Mouse (Mus musculus) CH12.LX (cell line): ENCODE measurements at regions not wholly inside any gene's neighbourhood (a gene's known extent, or its start where the extent isn't known, plus 50 kb on each side); places are given as distances from the start of the nearest gene placed in this dataset.

Source experiments
- CTCF ChIP-seq, 2 experiments: IDR thresholded peaks in 1 of 2; conservative IDR thresholded peaks in 1 of 2; 2 replicates each; pipeline ENCODE4 v1.5.1; 2011 to 2012; ENCODE audit warnings: low read depth in 2 of 2, low read length in 2 of 2, improper control_type of control experiment in 1 of 2, inconsistent platforms in 1 of 2, mild to moderate bottlenecking in 1 of 2, moderate library complexity in 1 of 2
- EP300 ChIP-seq: IDR thresholded peaks from 2 replicates; pipeline ENCODE4 v1.6.1; 2011; ENCODE audit warnings: low read length, improper control_type of control experiment
- MYC ChIP-seq: IDR thresholded peaks from 2 replicates; pipeline ENCODE4 v1.6.1; 2011; ENCODE audit warnings: low read depth, mild to moderate bottlenecking, improper control_type of control experiment, low read length
- POLR2A ChIP-seq: IDR thresholded peaks from 2 replicates; pipeline ENCODE4 v1.6.1; 2011; ENCODE audit warnings: low read depth, mild to moderate bottlenecking, improper control_type of control experiment, low read length
- POLR2AphosphoS2 ChIP-seq: IDR thresholded peaks from 2 replicates; pipeline ENCODE4 v1.6.1; 2011; ENCODE audit warnings: low read depth, low read length, improper control_type of control experiment
- RCOR1 ChIP-seq: conservative IDR thresholded peaks from 2 replicates; pipeline ENCODE4 v1.6.1; 2012; ENCODE audit warnings: low read depth, mild to moderate bottlenecking, inconsistent platforms, low read length, improper control_type of control experiment
- TCF12 ChIP-seq: IDR thresholded peaks from 2 replicates; pipeline ENCODE4 v1.6.1; 2014; ENCODE audit warnings: low read depth, mild to moderate bottlenecking, inconsistent platforms, low read length, improper control_type of control experiment
- USF2 ChIP-seq: conservative IDR thresholded peaks from 2 replicates; pipeline ENCODE4 v1.6.1; 2011; ENCODE audit warnings: low read depth, low read length, improper control_type of control experiment

DNA sequence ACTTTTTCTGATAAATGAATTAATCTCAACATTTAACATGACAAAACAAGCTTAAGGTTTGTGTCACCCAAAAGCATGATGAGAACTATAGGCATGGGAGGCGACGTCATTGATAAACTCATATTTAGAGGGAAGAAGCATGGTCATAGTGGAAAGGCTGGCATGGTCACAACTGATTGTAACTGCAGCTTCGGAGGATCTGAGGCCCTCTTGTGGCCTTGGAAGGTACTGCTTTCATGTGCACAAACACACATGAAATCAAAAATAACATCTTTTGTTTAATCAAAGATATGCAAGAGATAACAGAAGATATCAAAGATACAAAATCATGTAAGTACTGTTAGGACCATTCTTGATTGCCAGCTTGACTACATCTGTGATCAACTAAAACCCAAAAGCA lies 204.0 kb upstream of the Clint1 start:
- no peak for TF ChIP-seq POLR2A
- no peak for TF ChIP-seq TCF12
- peak; percentile 73 to 92 for TF ChIP-seq CTCF (conservative IDR thresholded peaks at IDR 0.05 in 1 of 2, IDR thresholded peaks at IDR 0.05 in 1 of 2; ENCODE audit: low read depth in 2 of 2, low read length in 2 of 2)
- TF ChIP-seq POLR2AphosphoS2: no peak
- no peak for TF ChIP-seq EP300
- TF ChIP-seq USF2: no peak
- TF ChIP-seq RCOR1: no peak
- TF ChIP-seq MYC: no peak
